Mouse (Mus musculus) lung, postnatal 0 days (tissue): Measurements from ENCODE around the gene Rufy2. TPM values are rescaled to one million over a fixed set of nuclear protein-coding genes. Genes with fewer than 3 reads are reported as not detected.
A peak's percentile ranks its signal among the peaks of the same experiment; 100 is the strongest.
"Not testable (repeated sequence)": the region's sequence is repeated elsewhere in the genome, so short reads cannot be mapped to it uniquely, and the experiment has no call there.

Experiments
- ATAC-seq: fragments of 200-750 bp; cut with Nextera tagmentation; 2 replicates; pipeline ENCODE4 v1.8.0; 2017; ENCODE audit warnings: moderate library complexity
- DNase-seq: peaks from one replicate; pipeline ENCODE4 v3.0.0-alpha.2; 2016; ENCODE audit warnings: low spot score
- H3K27ac ChIP-seq: fragments of 300-500 bp; sonication (generic); 2 replicates; pipeline ENCODE4 v1.5.1; 2014; ENCODE audit warnings: antibody characterized with exemption, mild to moderate bottlenecking, low read length, mixed read lengths
- H3K27me3 ChIP-seq: fragments of 300-500 bp; sonication (generic); replicated peaks from 2 replicates; pipeline ENCODE4 v1.6.1; 2014; ENCODE audit warnings: low read length, mixed read lengths; ENCODE audit not compliant: insufficient read depth
- H3K36me3 ChIP-seq: fragments of 300-500 bp; sonication (generic); 2 replicates; pipeline ENCODE4 v1.6.1; 2014; ENCODE audit warnings: low read length, mixed read lengths; ENCODE audit not compliant: insufficient read depth
- H3K4me1 ChIP-seq: fragments of 300-500 bp; sonication (generic); 2 replicates; pipeline ENCODE4 v1.6.1; 2014; ENCODE audit warnings: antibody characterized with exemption, low read depth, low read length, mixed read lengths; ENCODE audit not compliant: insufficient read depth
- H3K4me2 ChIP-seq: fragments of 300-500 bp; sonication (generic); replicated peaks from 2 replicates; pipeline ENCODE4 v1.6.1; 2014; ENCODE audit warnings: low read depth, mild to moderate bottlenecking, low read length, moderate library complexity, mixed read lengths
- H3K4me3 ChIP-seq: fragments of 300-500 bp; sonication (generic); 2 replicates; pipeline ENCODE4 v1.5.1; 2014; ENCODE audit warnings: low read depth, low read length
- H3K9ac ChIP-seq: fragments of 300-500 bp; sonication (generic); replicated peaks from 2 replicates; pipeline ENCODE4 v1.6.1; 2014; ENCODE audit warnings: low read depth, mild to moderate bottlenecking
- H3K9me3 ChIP-seq: fragments of 300-500 bp; sonication (generic); 2 replicates; pipeline ENCODE4 v1.6.1; 2016; ENCODE audit warnings: low read length, mixed read lengths
- CTCF ChIP-seq: IDR thresholded peaks from 2 replicates; pipeline ENCODE4 v1.5.1; 2016; ENCODE audit warnings: antibody characterized with exemption, mild to moderate bottlenecking
- EP300 ChIP-seq: IDR thresholded peaks from 2 replicates; pipeline ENCODE4 v1.6.1; 2016; ENCODE audit warnings: antibody characterized with exemption, mild to moderate bottlenecking, control low read depth
- WGBS: fragments of 180-500 bp; shearing (Covaris S2); extraction: QIAGEN DNeasy Blood & Tissue Kit; methylation state at CpG from one replicate; pipeline ENCODE4 v1.1.7; 2014; 5-methylcytosine and 5-hydroxymethylcytosine counted together
- polyA plus RNA-seq: library from polyadenylated mRNA; unstranded; fragments of >200 nt; fragmentation: Nextera tagmentation; extraction: Ambion mirVana; gene quantifications from 2 replicates; pipeline ENCODE4 v1.2.1, GENCODE M21; 2015

Gene Rufy2
- polyA plus RNA-seq, 1 experiment from 2014 or later = 13.9 TPM

GRCm38 (mm10) chr10:63051267-63051666 is 71.2 kb downstream of the Rufy2 start:
- no peak for DNase-seq
- Histone ChIP-seq H3K9ac (no peak overlapping the region), H3K4me1 (no peaks in the 10 kb centered on the region), H3K4me3 (no peak overlapping the region), H3K36me3 (no peaks in the 10 kb centered on the region), H3K4me2 (no peak overlapping the region), H3K9me3 (no peaks in the 10 kb centered on the region), H3K27ac (no peak overlapping the region), H3K27me3 (no peaks in the 10 kb centered on the region)
- ATAC-seq = no peak
- WGBS = 66% methylated on average over 7 of the region's 7 CpGs
- TF ChIP-seq CTCF = no peak
- TF ChIP-seq EP300 = no peak

- no peak for DNase-seq
- no peak for TF ChIP-seq EP300
- TF ChIP-seq CTCF = no peak
- 83% methylated on average over 6 of the region's 6 CpGs for WGBS
- no peaks in the 10 kb centered on the region for H3K4me1 ChIP-seq
- H3K27ac ChIP-seq = no peak overlapping the region
- no peaks in the 10 kb centered on the region for H3K27me3 ChIP-seq
- no peak overlapping the region for H3K4me3 ChIP-seq
- H3K4me2 ChIP-seq = no peak overlapping the region
- no peaks in the 10 kb centered on the region for H3K36me3 ChIP-seq
- H3K9me3 ChIP-seq = no peaks in the 10 kb centered on the region
- H3K9ac ChIP-seq = no peak overlapping the region
- ATAC-seq = no peak
These were observed 72.0 kb downstream of the Rufy2 start for GRCm38 (mm10) chr10:63052011-63052410.

GRCm38 (mm10) chr10:63053007-63053406 is 73.0 kb downstream of the Rufy2 start:
- H3K27ac ChIP-seq = no peak overlapping the region
- H3K4me3 ChIP-seq = no peak overlapping the region
- TF ChIP-seq CTCF = no peak
- TF ChIP-seq EP300 = no peak
- no peaks in the 10 kb centered on the region for H3K9me3 ChIP-seq
- H3K4me1 ChIP-seq = no peaks in the 10 kb centered on the region
- H3K9ac ChIP-seq = no peak overlapping the region
- ATAC-seq = no peak
- H3K36me3 ChIP-seq = no peaks in the 10 kb centered on the region
- no peak overlapping the region for H3K4me2 ChIP-seq
- WGBS = 53% methylated on average over 6 of the region's 6 CpGs
- no peak for DNase-seq
- H3K27me3 ChIP-seq = no peaks in the 10 kb centered on the region

GRCm38 (mm10) chr10:63054071-63054470 is 74.0 kb downstream of the Rufy2 start:
- DNase-seq, H3K4me3 ChIP-seq, H3K4me1 ChIP-seq, H3K9me3 ChIP-seq, ATAC-seq, H3K27me3 ChIP-seq, H3K36me3 ChIP-seq, H3K4me2 ChIP-seq, H3K27ac ChIP-seq, H3K9ac ChIP-seq: not testable (repeated sequence)
- WGBS = 84% methylated on average over 6 of the region's 6 CpGs

- TF ChIP-seq EP300 = no peak
- TF ChIP-seq CTCF = peak; percentile 30
- Histone ChIP-seq H3K9me3 (no peaks in the 10 kb centered on the region), H3K27ac (no peak overlapping the region), H3K27me3 (no peaks in the 10 kb centered on the region), H3K4me2 (no peak overlapping the region), H3K4me3 (no peak overlapping the region), H3K36me3 (no peaks in the 10 kb centered on the region), H3K4me1 (no peaks in the 10 kb centered on the region), H3K9ac (no peak overlapping the region)
- 71% methylated on average over 2 of the region's 2 CpGs for WGBS
- ATAC-seq = no peak
- no peak for DNase-seq
These were observed 74.6 kb downstream of the Rufy2 start for GRCm38 (mm10) chr10:63054586-63054985.

GRCm38 (mm10) chr10:63056966-63057750 is 77.1 kb downstream of the Rufy2 start:
- no peak overlapping the region for H3K4me2 ChIP-seq
- peak; percentile 36 for DNase-seq

More at GRCm38 (mm10) chr10:63056966-63057750, 77.1 kb downstream of the Rufy2 start:
- H3K9me3 ChIP-seq = no peaks in the 10 kb centered on the region
- H3K4me1 ChIP-seq = no peaks in the 10 kb centered on the region
- H3K27ac ChIP-seq = no peak overlapping the region
- H3K9ac ChIP-seq = no peak overlapping the region
- H3K36me3 ChIP-seq = no peaks in the 10 kb centered on the region
- H3K4me3 ChIP-seq = no peak overlapping the region
- no peaks in the 10 kb centered on the region for H3K27me3 ChIP-seq
- WGBS = 38% methylated on average over 24 of the region's 24 CpGs
- TF ChIP-seq CTCF (no peak), EP300 (no peak)
- ATAC-seq = peak; percentile 56
